ENCODE assay signal across 8 mouse cellular contexts in genomic region chr6:128033172-128033867, GRCm38 (mm10).
DNase-seq lines count a peak whose midpoint lies in the region; ATAC-seq lines count a peak whose summit lies in the region.

No protein-coding gene starts in this region.

- H3K27ac ChIP-seq in heart, embryonic 11.5 days (ENCODE audit: low read depth, low read length) = peak overlapping the region; percentile 82
- peak overlapping the region; percentile 54 for H3K27ac ChIP-seq in limb, embryonic 15.5 days
- peak overlapping the region; percentile 84 for H3K27ac ChIP-seq in stomach, embryonic 16.5 days (ENCODE audit: low read length)

- peaks cover 60% of the 10 kb centered on the region for H3K4me1 ChIP-seq in heart, embryonic 11.5 days (ENCODE audit: control insufficient read depth, insufficient read depth, low read length)
- H3K4me1 ChIP-seq in limb, embryonic 15.5 days = peaks cover 88% of the 10 kb centered on the region
- peaks cover 30% of the 10 kb centered on the region for H3K4me1 ChIP-seq in stomach, embryonic 16.5 days (ENCODE audit: control insufficient read depth, insufficient read depth, low read length)

- peak overlapping the region; percentile 83 for H3K9ac ChIP-seq in heart, embryonic 11.5 days (ENCODE audit: low read depth, low read length)
- H3K9ac ChIP-seq in limb, embryonic 15.5 days = 0 out of 2 replicates have a peak overlapping the region, but pooled peaks have one; percentile 35
- H3K9ac ChIP-seq in stomach, embryonic 16.5 days (ENCODE audit: low read length) = peak overlapping the region; percentile 76

- ATAC-seq in heart, embryonic 11.5 days (replicated peaks; ENCODE audit: insufficient number of reproducible peaks, low FRiP score, low TSS enrichment) = no peak
- no peak for ATAC-seq in limb, embryonic 15.5 days (ENCODE audit: insufficient number of reproducible peaks, low FRiP score, low TSS enrichment, low read depth)
- ATAC-seq in stomach, embryonic 16.5 days (ENCODE audit: insufficient read depth, low FRiP score) = no peak

- no peaks in the 10 kb centered on the region for H3K27me3 ChIP-seq in heart, embryonic 11.5 days (ENCODE audit: control insufficient read depth, insufficient read depth, low read length)
- no peaks in the 10 kb centered on the region; the same call in 1 of the 2 replicates for H3K27me3 ChIP-seq in limb, embryonic 15.5 days
- H3K27me3 ChIP-seq in stomach, embryonic 16.5 days (ENCODE audit: control insufficient read depth, insufficient read depth, low read length) = 0 out of 2 replicates have a peak, but pooled peaks cover 9% of the 10 kb centered on the region

- WGBS in heart, embryonic 11.5 days (ENCODE audit: insufficient replicate concordance) = 30% methylated on average over 11 of the region's 11 CpGs
- WGBS in limb, embryonic 15.5 days = 42% methylated on average over 11 of the region's 11 CpGs
- WGBS in stomach, embryonic 16.5 days = 44% methylated on average over 11 of the region's 11 CpGs

- DNase-seq in gastrocnemius, adult 18-20 months (ENCODE audit: low spot score) = peak; percentile 42
- DNase-seq in gastrocnemius, postnatal 25 days = no peak
- DNase-seq in cerebellum, adult 9-10 months = peak; percentile 77
- no peak for DNase-seq in T-cell, adult 2 months (ENCODE audit: low spot score)
- no peak for DNase-seq in left cerebral cortex, adult 11 months (ENCODE audit: low spot score)

- no peaks in the 10 kb centered on the region for H3K36me3 ChIP-seq in heart, embryonic 11.5 days (ENCODE audit: control insufficient read depth, insufficient read depth, low read length)
- H3K36me3 ChIP-seq in limb, embryonic 15.5 days = no peaks in the 10 kb centered on the region
- no peaks in the 10 kb centered on the region for H3K36me3 ChIP-seq in stomach, embryonic 16.5 days (ENCODE audit: control insufficient read depth, insufficient read depth, low read length)

- H3K4me3 ChIP-seq in heart, embryonic 11.5 days (ENCODE audit: low read depth, low read length) = peak overlapping the region; percentile 62
- peak overlapping the region; percentile 59 for H3K4me3 ChIP-seq in limb, embryonic 15.5 days
- H3K4me3 ChIP-seq in stomach, embryonic 16.5 days (replicated peaks; ENCODE audit: low read length) = peak overlapping the region; percentile 63

- no peaks in the 10 kb centered on the region for H3K9me3 ChIP-seq in heart, embryonic 11.5 days (replicated peaks; ENCODE audit: control insufficient read depth, low read length)
- H3K9me3 ChIP-seq in limb, embryonic 15.5 days = no peaks in the 10 kb centered on the region
- no peaks in the 10 kb centered on the region for H3K9me3 ChIP-seq in stomach, embryonic 16.5 days (replicated peaks; ENCODE audit: control insufficient read depth, low read length)

- H3K4me2 ChIP-seq in heart, embryonic 11.5 days = peak overlapping the region; percentile 98
- H3K4me2 ChIP-seq in limb, embryonic 15.5 days = peak overlapping the region; percentile 91
- H3K4me2 ChIP-seq in stomach, embryonic 16.5 days (ENCODE audit: low read depth, low read length) = peak overlapping the region; percentile 90

Comparison
In these comparisons a context has a peak if more than half of its experiments do, and no peak if none do; other contexts are left out.
1. DNase-seq: peak in gastrocnemius, adult 18-20 months (single experiment) and cerebellum, adult 9-10 months (single experiment); none in gastrocnemius, postnatal 25 days (single experiment), T-cell, adult 2 months (single experiment) and left cerebral cortex, adult 11 months (single experiment).
2. Peak in every context shown above with its lines, with median percentiles within 50 percentile points of each other: H3K27ac ChIP-seq, H3K4me2 ChIP-seq, H3K4me3 ChIP-seq and H3K9ac ChIP-seq.